Mouse (Mus musculus): Measurements from ENCODE around the gene Otop3.
A peak's percentile ranks its signal among the peaks of the same experiment; 100 is the strongest.

Gene Otop3

GRCm38 (mm10) chr11:115318245-115319027, 16.1 kb upstream of the Otop3 start:
- DNase-seq (ENCODE audit: low spot score) = no peak

DNA sequence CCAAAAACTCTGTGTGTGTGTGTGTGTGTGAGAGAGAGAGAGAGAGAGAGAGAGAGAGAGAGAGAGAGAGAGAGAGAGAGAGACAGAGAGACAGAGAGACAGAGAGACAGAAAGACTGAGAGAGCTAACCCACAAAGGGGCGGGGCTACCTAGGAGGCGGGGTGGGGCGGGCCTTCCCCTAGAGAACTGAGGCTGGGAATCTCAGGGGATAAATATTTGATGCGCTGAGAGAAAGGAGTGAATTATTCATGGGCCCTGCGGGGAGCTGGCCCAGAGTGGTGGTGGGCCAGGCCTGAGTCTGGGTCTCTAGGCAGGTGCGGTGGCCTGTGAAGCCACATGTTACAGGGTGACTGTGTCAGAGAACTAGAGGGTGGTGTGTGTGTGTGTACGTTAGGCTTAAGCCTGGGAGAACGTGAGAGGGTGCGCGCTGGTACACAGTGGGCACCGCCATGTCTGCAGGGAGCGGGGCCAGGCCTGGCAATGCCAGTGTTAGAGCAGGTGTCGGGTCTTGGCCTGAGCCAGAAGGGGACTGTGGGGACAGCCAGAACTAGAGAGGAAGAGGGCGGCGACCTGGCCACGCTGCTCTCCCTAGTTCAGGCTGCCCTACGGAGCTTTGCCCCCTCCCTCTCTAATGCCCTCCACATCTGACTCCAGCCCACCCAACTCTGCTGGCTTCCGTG, 14.7 kb upstream of the Otop3 start:
- peak; percentile 61 for DNase-seq (ENCODE audit: low spot score)

DNA sequence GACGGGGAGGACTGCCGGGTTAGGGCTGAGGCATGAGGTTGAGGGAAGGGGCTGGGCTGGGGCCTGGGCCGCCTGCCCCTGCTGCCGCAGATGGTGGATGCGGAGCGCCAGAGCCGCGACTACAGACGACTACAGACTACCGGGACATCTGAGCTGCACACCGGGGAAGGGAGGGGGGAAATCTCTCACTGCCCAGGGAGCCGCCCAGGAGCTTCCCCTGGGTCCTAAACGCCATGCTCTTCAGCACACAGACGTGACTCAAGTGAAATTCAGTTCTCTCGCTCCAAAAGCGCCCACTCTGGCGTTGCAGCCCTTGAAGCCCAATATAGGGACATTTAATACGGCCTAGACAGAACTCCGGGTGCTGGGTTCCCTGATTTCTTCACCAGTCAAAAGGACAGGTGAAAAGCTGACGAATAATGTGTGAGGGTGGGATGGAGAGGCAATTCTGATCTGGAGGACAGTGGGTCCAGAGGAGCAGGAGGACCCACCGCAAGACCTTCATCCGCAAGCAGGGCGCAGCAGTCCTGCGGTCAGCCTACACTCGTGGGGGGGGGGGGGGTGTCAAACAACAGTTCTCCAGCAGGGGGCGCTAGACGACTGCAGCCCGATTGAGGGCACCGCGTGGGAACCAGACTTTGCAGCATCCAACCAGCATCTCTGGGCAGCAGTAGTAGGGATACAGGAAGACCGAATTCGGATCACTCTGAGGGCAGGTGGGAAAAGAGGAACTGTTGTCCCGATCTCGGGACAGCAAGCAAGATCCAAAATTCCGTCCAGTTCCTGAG, 12.4 kb upstream of the Otop3 start, which contains the start of gene Ush1g:
Gene Ush1g, minus strand, starts transcription at position 136 of the 788 bp plus-strand sequence.
- DNase-seq (ENCODE audit: low spot score) = peak; percentile 87

- DNase-seq (ENCODE audit: low spot score) = no peak
Measured at GRCm38 (mm10) chr11:115323354-115323753, 11.2 kb upstream of the Otop3 start.

- DNase-seq (ENCODE audit: low spot score) = no peak
Measured at GRCm38 (mm10) chr11:115326730-115327129, 7.8 kb upstream of the Otop3 start.

DNA sequence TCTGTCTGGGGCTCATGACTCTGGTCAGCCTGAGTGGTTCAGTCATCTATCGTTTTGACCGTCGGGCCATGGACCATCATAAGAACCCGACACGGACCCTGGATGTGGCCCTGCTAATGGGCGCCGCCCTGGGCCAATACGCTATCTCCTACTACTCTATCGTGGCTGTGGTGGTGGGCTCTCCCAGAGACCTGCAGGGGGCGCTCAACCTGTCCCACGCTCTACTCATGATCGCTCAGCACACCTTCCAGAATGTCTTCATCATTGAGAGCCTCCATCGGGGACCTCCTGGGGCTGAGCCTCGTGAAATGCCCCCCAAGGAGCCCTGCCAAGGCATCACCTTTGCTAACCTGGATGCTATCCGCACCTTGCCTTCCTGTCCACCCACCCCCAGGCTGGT, 5.2 kb upstream of the Otop3 start:
- no peak for DNase-seq (ENCODE audit: low spot score)

DNA sequence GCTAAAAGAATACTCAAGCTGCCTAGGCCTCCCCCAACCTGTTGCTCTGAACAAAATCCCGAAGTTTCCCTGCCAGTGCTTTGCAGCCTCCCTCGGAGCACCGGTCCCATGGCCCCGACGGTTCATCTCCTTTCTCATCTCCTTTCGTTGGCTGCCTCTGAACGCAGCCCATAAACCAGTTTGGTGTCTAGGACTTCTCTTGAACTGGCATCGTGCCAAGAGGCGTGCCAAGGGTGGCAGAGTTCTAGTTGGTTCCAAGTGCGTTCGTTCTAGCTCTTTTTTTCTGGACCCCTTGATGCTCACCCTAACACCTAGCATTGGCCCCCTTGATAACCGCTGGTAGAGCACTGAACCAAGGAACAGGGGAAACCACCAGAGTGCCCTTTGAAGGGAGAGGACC, 692 bp downstream of the Otop3 start:
- no peak for DNase-seq (ENCODE audit: low spot score)

- no peak for DNase-seq (ENCODE audit: low spot score)
Measured at GRCm38 (mm10) chr11:115336115-115336514, 1.6 kb downstream of the Otop3 start.

- DNase-seq (ENCODE audit: low spot score) = no peak
Measured at GRCm38 (mm10) chr11:115337350-115337749, 2.8 kb downstream of the Otop3 start.

- DNase-seq (ENCODE audit: low spot score) = no peak
Measured at GRCm38 (mm10) chr11:115337826-115338225, 3.3 kb downstream of the Otop3 start.

DNA sequence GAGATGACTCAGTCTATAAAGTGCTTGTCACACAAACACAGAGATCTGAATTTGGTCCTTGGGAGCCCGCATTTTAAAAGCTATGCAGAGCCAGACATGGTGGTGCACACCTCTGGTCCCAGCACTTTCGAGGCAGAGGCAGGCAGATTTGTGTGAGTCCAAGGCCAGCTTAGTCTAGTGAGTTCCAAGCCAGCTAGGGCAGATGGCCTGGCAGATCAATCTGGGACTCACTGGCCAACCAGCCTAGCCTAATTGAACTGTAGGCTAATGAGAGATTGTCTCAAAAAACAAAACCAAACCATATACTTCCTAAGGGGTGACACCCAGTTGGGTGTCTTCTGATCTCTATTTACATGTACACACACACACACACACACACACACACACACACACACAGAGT, 6.7 kb downstream of the Otop3 start:
- no peak for DNase-seq (ENCODE audit: low spot score)

DNA sequence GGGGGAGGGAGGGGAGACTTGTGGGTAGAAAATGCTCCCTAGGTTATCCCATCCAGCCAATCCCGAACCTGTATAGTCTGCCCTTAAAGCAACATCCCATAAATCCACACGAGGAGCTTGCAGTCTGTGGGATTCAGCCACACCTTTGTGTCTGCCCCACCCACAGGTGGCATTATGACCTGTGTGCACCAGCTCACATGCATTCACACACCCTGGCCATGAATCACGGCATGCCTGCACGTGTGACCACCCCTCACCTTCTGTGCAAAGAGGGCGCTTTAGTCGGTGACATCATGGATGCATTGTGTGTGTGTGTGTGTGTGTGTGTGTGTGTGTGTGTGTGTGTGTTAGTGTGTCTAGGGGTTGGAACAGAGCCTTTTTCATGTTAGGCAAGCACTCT, 7.3 kb downstream of the Otop3 start:
- no peak for DNase-seq (ENCODE audit: low spot score)

GRCm38 (mm10) chr11:115344967-115345366, 10.4 kb downstream of the Otop3 start:
- no peak for DNase-seq (ENCODE audit: low spot score)

- no peak for DNase-seq (ENCODE audit: low spot score)
Measured at GRCm38 (mm10) chr11:115345515-115345914, 11.0 kb downstream of the Otop3 start.

DNA sequence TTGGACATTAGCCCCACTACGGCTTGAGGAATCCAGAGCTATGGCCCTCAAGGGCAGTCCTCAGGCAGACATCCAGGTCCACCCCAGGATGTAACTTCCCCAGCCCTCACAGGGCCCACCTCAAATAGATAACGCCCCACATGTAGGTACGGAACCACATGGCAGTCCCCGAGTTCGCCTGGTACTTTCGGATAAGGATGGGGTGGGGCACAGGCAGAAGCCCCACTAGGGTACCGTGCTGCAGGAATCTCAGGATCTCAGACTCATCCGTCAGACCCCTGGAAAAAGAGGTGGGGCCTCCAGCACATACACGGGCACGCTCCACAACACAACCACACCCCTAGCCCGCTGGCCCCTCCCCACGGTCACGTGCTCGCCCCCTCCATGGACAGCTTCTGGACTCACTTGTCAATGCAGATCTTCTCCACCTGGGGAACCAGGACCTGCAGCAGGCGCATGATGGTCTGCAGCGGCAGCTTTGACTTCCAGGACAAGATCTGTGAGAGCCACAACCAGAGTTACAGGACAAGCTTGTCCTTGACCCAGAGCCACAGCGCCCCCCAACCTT, 14.2 kb downstream of the Otop3 start:
- DNase-seq (ENCODE audit: low spot score) = no peak

DNA sequence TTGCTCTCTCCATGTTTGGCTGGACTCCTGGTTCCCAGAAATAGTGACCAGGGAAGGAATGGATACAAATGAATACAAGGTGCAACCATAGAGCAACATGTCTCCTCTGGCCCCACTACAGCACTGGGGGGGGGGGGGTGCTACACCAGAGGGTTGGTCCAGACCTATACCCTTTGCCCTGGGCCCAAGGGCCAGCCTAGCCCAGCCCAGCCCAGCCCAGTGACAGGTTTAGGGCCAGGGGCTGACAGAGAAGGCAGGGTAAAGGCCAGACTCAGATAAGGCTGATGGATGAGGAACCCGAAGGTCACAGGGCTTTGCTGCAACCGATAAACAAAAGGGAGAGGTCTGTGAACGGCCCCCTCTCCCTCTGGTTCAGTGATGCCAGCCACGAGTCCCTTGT, 15.4 kb downstream of the Otop3 start:
- no peak for DNase-seq (ENCODE audit: low spot score)

DNA sequence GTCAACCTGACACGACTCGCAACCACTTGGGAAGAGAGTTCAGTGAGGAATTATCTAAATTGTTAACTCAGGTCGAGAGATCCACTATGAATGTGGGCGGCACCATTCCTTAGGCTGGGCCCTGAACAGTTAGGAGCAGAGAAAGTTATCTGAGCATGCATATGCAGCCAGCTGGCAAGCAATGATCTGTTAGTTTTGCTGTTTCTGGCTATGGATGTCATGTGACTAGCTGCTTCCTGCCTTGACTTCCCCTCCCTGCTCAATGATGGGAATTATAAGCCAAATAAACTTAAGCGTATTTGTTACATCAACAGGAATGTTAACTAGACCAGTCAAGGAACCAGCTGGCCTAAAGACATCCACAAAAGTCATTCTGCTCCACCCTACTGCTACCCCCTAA, 18.8 kb downstream of the Otop3 start:
- no peak for DNase-seq (ENCODE audit: low spot score)

DNA sequence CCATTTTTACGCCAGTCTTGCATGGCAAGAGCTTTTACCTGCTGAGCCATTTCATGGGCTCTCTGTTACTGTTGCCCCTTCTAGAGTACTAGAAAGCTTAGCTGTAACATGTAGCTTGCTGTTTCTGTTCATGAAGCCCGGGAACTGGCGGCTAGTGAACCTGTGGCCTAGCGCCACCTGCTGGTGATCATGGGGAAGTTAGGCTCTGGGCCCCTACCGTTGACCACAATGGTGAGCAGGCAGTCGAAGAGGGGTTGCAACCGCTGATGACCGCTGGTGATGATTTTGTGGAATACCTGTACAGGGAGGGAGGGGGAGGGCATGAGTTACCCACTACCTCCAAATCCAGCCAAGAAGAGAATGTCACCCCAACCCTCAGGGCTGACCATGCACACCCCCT, 19.7 kb downstream of the Otop3 start:
- DNase-seq (ENCODE audit: low spot score) = peak; percentile 95

GRCm38 (mm10) chr11:115358468-115358867, 23.9 kb downstream of the Otop3 start:
- peak; percentile 87 for DNase-seq (ENCODE audit: low spot score)

DNA sequence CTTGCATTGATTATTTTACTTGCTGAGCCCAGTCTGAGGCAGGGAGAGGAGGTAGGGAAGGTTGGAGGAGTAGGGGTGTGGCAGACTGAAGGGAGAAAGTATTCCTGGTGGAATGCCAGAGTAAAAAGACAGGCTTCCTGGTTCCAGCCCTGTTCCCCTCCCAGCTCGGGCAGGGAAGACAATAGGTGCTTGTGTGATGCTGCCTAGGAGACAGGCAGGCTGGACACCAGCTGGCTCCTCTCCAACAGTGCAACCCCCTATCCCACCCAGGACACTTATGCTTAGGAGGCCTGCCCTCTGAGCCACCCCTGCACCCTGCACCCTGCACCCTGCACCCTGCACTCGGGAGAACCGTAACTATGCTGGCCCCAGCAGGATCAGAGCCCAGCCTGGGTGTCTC, 24.8 kb downstream of the Otop3 start:
- DNase-seq (ENCODE audit: low spot score) = no peak

- no peak for DNase-seq (ENCODE audit: low spot score)
Measured at GRCm38 (mm10) chr11:115359726-115360125, 25.2 kb downstream of the Otop3 start.

DNA sequence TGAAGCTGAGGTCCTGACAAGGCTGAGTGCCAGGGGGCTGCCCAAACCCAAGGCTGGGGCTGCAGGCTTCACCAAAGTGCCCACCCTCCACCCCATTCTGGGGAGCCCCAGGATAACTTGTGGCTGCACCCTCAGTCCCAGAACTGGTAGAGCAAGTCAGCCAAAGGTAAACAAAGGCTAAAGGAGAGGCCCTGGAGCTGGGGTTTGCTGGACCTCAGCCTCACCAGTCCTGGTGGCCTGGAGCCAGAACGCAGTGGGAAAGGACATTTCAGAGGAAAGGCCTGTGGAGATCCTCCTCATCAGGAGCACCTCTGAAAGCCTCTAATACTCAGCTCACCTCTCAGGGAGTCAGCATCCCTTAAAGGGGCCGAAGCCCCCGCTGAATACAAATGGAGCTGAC, 29.6 kb downstream of the Otop3 start:
- no peak for DNase-seq (ENCODE audit: low spot score)

Measured in retina, embryonic 14.5 days (tissue).